Mouse (Mus musculus) ovary, postnatal 10 days (tissue): ENCODE measurements around the gene Fam189a1.

Experiments used
- DNase-seq: peaks from one replicate; pipeline ENCODE4 v3.0.0; 2022; ENCODE audit warnings: low spot score

The Fam189a1 gene

DNA sequence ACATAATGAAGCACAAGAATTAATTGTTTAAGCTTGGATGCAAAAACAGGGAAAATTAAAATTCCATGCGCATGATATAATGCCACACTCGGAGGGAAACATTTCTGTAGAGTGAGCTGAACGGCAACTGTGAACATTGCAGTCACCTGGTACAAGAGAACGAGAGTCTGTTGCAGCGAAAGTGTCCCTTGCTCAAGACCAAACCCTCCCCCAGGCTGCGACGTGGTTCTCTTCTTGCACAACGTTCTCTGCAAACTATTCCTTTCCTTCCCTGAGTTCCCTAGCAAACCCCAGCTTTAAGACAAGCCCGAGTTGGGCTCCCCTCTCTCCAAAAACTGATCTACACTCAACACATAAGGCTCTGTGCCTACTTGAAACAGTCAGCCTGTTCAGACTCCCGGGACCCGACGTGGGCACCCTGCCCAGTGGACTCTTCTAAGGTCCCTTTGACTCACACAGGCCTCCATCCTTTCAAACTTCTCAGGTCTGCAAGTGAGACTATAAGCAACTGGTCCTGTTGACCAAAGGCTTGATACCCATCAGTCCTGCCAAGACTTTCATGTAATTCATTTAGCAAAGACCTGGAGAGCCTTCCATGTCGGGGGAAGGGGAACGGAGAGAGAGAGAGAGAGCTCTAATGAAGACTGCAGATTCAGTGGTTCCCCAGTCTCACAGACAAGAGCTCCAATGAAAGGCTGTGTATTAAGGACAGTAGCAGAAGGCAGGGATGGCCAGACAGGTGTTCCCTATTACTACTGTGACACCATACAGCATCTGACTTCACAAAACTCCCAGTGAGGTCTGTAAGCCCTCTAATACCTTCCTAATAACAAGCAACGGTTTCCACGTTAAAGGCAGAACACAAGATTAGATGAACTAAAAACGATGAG is 51.9 kb downstream of the Fam189a1 start:
- no peak for DNase-seq

DNA sequence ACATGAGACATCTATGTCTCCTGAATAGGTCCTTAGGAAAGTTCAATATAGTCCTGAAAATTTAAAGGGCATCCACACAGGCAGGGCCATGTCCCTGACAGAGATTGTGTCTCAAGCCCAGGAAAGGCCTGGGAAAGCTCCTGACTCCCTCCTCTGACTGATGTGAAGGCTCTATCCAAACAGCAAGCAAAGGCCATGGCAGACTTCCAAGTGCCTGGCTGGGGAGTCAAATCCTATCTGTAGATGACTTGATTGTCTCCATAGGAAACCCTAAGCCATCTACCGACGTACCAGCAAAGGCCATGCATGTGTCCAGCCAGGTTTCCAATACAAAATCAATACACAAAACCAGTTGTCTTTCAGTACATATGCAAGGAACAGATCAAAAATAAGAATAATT is 54.7 kb downstream of the Fam189a1 start:
- no peak for DNase-seq

DNA sequence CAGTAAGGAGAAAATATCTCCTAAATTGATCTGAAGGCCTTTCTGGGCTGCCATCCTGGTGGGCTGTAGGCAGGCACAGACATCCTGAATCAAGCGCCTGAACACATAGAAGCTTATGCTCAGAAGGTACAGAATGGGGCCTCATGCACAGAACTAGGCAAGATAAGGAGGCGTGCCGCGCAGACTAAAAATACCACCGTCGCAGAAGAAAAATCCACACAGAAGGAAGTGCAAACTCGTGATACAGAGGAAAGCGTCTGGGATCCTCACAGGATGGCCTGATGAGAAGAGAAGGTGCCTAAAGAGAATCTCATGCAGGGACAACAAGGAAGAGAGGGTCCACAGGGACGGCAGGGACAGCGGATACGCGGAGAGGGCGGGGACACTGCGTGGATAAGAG is 58.7 kb downstream of the Fam189a1 start:
- DNase-seq = no peak

DNA sequence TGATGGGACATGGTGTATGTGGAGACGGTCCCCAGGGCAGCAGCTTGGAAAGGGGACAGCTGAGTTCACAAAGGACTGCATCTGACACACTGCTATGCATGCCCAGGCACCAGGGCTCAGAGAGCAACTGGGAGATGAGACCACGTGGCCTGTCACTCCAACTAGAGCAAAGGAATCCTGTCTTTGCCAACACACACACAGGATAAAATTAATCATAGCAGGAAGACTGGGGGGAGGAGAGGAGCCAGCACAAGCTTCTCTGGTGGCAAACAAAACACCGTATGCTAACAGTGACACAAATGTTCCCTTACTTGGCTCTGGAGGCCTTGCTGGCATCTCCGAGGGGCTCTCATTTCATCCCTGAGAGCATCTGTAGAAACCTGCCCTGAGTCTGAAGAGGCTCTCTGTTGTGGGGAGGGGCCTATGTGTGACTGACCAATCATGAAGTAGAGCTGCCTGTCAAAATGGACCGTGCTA is 60.7 kb downstream of the Fam189a1 start:
- DNase-seq = no peak

DNA sequence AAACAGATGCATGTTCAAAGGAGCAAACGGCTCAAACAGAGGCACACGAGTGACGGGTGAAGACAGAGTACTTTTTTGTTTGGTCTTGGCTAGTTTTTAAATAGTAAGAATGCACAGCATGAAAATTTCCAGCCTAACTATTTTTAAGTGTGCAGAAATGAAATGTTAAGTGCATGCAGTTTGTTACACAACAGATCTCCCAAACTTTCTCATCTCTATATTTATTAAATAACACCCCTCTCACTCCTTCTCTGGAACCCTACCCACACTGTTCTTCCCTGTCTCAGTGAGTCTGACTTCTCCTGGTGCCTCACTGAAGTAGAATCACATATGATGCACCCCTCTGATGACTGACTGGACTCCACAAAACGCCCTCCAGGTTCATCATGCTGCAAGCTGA is 63.1 kb downstream of the Fam189a1 start:
- DNase-seq = no peak

DNA sequence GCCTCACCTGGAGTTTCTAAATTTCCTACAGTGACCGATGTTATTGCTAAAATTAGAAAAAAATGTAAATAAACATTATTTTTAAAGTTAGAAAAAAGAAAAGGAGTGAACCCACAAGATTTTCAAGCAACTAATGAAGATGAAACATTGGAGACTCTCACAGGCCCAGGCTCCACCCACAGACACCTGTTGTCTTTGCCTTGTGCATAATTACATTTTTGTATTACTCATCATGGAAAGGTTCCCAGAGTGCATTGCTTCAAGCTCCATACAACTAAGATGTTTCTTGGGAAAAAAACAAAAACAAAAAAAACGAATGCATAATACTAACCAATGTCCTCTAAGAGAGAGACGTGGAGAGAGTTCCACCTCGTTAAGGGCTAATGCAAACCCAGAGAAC is 64.9 kb downstream of the Fam189a1 start:
- no peak for DNase-seq

DNA sequence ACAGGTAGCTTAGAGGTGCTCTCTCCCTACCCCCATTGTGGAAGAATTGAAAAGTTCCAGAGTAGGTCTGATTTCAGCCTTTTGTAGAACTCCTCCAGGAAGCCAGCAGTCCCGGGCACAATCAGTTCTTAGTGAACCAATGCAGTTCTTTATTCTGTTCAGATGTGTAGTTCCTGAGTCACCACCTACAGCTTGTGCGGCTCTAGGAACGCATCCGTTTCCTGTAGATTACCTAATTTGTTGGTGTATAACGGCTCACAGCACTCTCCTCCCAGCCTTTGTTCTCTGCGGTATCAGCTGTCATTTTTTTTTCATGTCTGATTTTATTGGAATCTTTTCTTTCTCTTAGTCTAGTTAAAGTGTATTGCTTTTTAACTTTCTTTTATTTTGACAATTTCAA is 70.4 kb downstream of the Fam189a1 start:
- no peak for DNase-seq

DNA sequence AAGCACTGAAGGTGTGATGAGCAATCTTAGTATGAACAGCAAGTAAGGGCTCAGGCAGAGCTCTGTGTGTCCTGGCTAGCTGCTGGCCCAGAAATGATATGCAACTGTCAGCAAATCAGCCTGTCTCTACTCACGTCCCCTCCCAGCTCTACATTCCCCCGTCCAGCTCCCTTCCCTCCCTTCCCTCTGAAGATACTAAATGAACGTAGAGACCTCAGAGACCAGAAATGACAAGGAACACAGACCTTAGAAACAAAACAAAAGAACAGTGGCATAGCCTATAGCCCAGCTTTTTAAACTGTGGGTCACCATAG is 73.6 kb downstream of the Fam189a1 start:
- no peak for DNase-seq

DNA sequence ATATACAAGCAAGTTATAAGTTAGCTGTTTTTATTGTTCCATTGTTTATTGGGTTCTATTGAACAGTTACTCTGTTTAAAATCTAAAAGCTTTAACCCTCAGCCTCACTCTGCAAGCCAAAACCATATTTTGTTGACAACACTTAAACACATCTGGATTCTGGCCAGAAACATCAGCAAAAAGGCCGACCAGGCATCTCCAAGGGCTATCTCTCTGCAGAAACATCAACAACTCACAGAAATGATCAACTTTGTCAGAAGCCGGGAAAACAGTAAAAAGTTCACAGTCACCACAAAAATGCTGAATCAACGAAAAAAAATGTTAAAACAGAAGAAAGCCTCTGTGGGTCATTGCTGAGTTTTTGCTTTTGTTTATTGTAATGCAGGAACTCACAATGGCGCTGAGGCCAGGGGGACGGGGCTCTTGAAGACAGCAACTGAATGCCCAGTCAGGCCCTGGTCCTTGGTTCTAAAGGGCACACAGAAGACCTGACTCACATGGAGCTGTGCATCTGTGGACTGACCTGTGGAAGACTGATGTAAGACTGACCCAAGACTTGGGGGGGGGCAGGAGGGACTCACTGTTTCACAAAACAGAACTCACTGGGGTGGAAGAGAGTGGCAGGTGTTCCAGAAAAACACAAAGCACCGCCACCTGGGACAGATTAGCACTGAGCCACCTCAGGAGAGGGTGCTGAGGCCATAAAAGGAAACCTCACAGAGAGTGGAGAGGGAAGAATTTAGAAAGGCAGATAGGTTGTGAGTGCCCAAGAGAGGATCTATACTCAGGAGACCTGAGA is 74.2 kb downstream of the Fam189a1 start:
- DNase-seq = no peak

DNA sequence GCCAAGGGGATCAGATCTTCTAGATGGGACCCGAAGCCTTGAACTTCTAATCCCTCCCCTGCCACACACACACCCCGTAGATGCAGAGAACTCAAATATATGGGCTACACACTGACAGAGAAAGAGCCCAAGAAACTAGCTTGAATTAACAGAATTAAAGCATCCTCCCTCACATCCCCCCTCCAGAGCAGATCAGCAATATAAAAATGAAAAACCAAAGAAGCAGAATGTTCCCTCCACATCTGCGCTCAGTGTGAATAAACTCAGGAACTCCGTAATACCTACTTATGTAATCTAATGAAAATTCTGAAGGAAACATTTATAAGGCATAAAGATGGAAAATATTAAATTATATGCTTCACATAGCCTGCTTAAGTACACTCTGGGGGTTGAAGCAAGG is 80.2 kb downstream of the Fam189a1 start:
- DNase-seq = no peak

DNA sequence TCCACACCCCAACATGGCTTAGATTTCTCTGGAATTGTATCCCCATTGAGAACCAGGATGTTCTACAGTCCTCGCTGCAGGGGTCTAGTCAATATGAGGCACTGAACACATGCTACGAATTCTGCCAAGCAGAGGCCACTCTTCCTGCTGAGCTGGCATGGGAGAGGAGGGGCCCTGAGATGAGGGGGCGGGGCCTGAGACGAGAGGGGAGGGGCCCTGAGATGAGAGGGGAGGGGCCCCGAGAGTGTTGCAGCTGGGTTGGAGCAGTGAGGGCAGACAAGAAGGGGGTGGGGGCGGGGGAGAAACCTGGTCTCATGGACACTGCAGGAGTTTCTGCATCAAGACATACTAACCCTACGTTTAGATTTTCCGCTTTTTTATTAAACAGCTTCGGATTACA is 82.2 kb downstream of the Fam189a1 start:
- DNase-seq = no peak

DNA sequence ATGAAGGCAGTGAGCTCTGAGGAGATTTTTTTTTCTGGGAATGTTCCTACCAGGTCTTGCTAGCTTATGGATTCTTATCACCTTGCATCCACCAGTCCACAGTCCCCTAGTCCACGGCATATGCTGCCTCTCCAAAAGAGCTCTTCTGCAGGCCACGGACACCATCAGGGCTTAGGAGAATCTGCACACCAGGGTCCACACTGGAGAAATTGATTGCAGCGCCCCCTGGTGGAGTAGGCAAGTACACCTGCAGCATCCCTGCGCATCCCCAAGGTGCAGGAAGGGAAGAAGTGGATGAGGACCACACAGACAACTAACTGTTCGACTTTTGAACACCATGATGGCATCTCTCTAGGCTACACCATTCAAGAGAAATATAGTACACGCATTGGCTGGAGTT is 82.8 kb downstream of the Fam189a1 start:
- DNase-seq = peak; percentile 18

DNA sequence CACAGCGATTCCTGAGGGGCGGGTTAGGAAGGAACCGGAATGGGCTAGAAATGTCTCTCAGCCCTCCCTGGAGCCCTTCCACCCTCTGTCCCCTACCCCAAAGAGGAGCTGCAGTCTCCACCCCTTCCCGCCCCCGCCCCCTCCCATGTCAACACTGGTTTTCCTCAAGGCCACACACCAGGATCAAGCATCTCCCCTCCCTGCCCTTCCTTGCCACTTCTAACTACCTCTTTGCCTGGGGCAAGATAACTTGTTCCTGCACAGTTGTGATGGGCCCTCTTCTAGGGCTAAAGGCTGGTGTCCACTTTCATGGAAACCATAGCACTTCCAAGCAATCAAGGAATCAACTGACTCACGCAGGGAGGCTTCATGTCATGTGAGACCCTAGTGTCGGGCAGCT is 90.2 kb downstream of the Fam189a1 start:
- no peak for DNase-seq

DNA sequence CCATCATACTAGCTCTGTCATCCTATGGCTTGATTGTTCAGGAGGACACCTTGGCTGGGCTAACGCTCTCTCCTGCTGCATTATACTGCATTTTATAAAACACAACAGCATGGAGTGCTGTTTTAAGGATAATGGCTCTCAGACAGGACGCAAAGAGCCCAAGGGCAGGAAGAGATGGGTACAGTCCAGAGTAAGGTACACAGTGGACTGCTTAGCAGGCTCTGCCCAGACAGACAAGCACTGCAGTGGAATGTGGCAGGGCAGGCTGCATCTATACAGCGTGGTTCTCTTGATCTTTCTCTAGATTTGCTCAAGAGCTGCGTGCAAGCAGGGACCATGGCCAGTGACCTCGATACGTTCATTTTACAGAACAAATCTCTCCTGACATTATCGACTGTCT is 90.9 kb downstream of the Fam189a1 start:
- no peak for DNase-seq

DNA sequence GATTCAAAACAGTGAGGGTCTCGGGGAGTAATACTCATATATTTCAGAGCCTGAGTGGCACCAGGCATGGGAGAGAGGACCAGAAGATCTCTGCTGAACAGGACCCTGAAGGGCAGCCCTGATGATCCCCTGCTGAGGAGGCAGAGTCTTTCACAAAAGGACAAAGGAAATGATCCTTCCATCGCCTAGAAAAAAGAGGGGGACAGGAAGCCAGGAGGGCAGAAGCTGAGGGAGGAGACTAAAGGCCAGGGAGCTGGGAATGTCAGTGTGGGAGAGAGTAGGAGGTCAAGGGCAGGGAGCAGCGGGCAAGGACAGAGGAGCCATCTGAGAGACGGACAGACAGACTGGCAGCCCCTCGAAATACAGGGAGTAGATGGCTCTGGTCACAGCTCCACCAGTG is 91.7 kb downstream of the Fam189a1 start:
- DNase-seq = no peak

DNA sequence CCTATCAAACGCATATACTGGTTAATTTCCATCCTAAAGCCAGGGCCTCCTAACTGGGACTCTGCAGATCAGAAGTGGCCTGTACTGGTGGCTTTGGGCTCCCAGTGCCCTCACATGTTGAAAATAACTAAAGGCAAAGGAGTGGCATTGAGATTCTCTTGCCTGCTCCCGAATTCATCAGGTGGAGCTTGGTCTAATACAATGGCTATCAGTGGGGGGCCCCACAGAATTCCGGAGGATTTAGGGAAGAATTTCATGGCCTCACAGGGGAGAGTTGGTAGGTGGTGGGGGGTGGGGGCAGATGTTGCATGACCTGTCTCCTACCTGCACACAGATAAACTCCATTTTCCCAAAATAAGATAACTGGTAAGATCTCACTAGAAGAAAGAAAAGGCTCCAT is 92.3 kb downstream of the Fam189a1 start:
- DNase-seq = no peak

DNA sequence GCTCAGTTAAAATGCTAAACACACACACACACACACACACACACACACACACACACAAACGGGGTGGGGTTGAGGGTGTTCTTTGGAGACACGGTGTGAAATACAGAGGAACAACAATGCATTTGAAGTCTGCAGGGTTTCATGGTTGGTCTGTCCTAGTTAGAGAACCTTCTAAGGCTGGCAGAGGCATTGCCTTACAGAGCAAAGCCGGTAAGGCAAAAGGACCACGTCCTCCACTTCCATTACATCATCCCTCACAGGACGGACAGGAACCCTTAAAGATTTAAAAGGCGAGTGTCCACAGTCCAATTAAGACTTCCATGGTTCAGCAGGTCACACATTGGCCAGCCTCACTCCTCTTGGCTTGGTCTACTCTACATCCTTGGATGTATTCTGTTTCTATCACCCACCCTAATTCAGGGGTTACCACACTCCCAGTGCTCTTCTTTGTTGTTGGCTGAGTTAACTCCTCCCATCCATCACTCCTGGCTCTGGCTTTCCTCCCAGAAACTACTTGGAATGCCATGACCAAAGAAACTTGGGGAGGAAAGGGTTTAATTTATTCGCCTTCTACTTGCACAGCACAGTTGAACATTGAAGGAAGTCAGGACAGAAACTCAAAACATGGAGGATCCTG is 96.1 kb downstream of the Fam189a1 start:
- DNase-seq = no peak

DNA sequence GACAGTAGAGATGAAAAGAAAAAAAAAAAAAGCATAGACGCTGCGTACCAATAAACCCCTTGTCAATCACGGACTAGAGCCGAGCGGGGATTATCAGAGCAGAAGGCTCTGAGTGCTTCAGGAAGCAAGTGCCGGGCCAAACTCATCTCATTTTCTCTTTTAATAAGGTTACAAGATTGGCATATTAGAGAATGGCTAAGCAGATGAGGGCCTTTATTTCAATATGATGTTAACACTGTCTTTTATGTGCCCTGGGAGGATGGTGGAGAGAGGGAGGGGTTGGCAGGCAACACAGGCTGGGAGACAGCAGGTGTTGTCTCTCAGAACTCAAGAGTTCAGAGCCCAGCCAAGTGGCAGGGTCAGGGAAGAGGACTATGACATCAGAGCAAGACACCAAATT is 99.5 kb downstream of the Fam189a1 start:
- DNase-seq = no peak

DNA sequence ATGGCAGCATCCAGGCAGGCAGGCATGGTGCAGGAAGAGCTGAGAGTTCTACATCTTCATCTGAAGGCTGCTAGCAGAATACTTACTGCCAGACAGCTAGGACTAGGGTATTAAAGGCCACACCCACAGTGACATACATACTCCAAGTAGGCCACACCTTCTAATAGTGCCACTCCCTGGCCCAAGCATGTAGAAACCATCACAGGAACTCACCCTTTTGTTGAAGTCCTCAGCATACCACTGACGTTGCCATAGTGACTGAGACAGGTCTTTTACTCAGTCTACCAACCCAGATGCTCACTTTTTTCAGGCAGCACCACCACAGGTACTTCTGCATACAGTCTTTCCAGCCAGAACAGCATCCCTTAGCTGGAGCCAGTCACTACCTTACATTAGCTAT is 104.4 kb downstream of the Fam189a1 start:
- no peak for DNase-seq

DNA sequence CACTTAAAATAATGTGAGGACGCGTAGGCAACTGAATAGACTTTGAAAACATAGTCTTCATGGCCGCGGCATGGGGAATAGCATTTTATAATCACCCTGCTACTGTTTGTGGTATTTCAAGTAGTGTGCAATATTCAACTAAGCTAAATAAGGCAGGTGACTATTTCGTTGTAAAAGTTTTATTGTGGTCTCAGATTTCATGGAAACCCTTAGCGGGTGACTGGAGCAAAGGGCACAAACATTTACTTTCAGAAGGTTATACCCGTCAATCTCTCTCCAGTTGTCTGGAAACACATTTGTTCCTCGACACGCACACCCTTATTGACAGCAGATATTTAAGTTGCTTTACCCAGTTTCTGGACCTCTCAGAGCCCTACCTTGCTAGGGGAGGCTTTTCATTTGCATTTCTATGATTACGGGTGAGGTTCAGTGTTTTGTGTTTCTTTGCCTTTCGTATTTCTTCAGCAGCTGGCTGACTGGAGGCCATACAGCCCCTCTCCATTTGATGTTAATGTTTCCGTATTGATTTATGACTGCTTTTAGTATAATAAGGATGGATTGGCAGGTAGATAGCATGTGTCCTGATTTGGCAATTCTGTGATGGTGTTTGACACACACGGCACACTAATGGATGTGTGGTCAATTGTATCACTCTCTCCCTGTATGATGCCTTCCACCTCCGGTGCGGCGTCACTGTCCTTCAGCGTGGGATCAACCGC is 107.0 kb downstream of the Fam189a1 start:
- no peak for DNase-seq

DNA sequence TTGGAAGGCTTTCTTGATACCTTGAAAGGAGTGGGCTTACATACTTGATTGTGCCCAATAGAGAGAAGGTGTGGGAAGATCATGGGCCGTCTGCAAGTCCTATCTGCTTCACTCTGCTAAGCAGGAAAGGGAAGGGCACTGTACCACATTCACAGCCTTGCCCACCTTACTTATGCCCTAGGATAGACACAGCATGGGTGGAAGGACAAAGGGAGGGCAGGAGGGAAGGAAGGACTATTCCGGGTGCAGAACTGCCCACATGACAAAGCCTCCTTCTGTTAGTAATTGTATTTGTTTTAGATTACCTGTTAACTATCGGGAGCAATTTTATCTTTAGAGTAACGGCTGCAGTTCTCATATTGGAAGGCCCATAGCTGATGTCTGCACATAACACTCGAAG is 108.7 kb downstream of the Fam189a1 start:
- no peak for DNase-seq

DNA sequence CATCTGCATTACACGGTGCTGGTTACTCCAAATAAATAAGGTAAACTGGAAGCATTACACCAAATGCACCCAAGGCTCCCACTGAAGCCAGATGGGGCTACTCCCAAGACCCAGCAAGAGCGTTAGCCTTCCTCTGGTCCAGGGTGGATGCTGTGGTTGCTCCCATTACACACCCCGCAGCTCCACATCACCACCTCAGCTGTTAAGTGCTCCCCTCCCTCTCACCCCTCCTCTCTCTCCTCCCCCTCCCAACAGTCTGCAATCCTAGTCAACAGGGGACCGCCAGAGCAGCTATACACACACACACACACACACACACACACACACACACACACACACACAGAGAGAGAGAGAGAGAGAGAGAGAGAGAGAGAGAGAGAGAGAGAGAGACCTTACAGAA is 109.7 kb downstream of the Fam189a1 start:
- DNase-seq = no peak
